Mouse (Mus musculus) stomach, embryonic 15.5 days (tissue): ENCODE results near the gene Zmym6. TPM values are rescaled to one million over a fixed set of nuclear protein-coding genes. Genes with fewer than 3 reads are reported as not detected.

Source experiments
- ATAC-seq: fragments of 200-750 bp; cut with Nextera tagmentation; 2 replicates; pipeline ENCODE4 v1.8.0; 2017; ENCODE audit warnings: low read depth, moderate number of reproducible peaks, moderate TSS enrichment; ENCODE audit not compliant: insufficient read depth, low FRiP score
- H3K27ac ChIP-seq: fragments of 300-500 bp; sonication (generic); 2 replicates; pipeline ENCODE4 v1.5.1; 2015; ENCODE audit warnings: mild to moderate bottlenecking, inconsistent platforms
- H3K27me3 ChIP-seq: fragments of 300-500 bp; sonication (generic); replicated peaks from 2 replicates; pipeline ENCODE4 v1.6.1; 2015; ENCODE audit warnings: inconsistent platforms
- H3K36me3 ChIP-seq: fragments of 300-500 bp; sonication (generic); 2 replicates; pipeline ENCODE4 v1.6.1; 2015; ENCODE audit warnings: inconsistent platforms
- H3K4me1 ChIP-seq: fragments of 300-500 bp; sonication (generic); 2 replicates; pipeline ENCODE4 v1.6.1; 2015; ENCODE audit warnings: inconsistent platforms
- H3K4me2 ChIP-seq: fragments of 300-500 bp; sonication (generic); 2 replicates; pipeline ENCODE4 v1.6.1; 2015; ENCODE audit warnings: mild to moderate bottlenecking, inconsistent platforms
- H3K4me3 ChIP-seq: fragments of 300-500 bp; sonication (generic); replicated peaks from 2 replicates; pipeline ENCODE4 v1.5.1; 2015; ENCODE audit warnings: inconsistent platforms
- H3K9ac ChIP-seq: fragments of 300-500 bp; sonication (generic); 2 replicates; pipeline ENCODE4 v1.6.1; 2015; ENCODE audit warnings: inconsistent platforms
- H3K9me3 ChIP-seq: fragments of 300-500 bp; sonication (generic); 2 replicates; pipeline ENCODE4 v1.6.1; 2016; ENCODE audit warnings: inconsistent platforms
- WGBS: fragments of 180-500 bp; shearing (Covaris S2); methylation state at CpG from one replicate; pipeline ENCODE4 v1.1.7; 2015; 5-methylcytosine and 5-hydroxymethylcytosine counted together
- polyA plus RNA-seq: library from polyadenylated mRNA; unstranded; fragments of >200 nt; fragmentation: Nextera tagmentation; extraction: Ambion mirVana; gene quantifications from 2 replicates; pipeline ENCODE4 v1.2.1, GENCODE M21; 2015

Gene Zmym6
- 17.6 and 20.5 TPM in 2 replicates for polyA plus RNA-seq

GRCm38 (mm10) chr4:127076875-127077548, at the start of gene Zmym6:
Gene Zmym6, plus strand, starts transcription at chr4:127077383.
- peak within 1 kb of the TSS; percentile 61 for H3K4me3 ChIP-seq
- no peaks in the 10 kb centered on the region for H3K27me3 ChIP-seq
- peak within 1 kb of the TSS; percentile 94 for H3K27ac ChIP-seq
- no peaks in the 10 kb centered on the region for H3K9me3 ChIP-seq
- peak; percentile 94 for ATAC-seq
- peak within 1 kb of the TSS; percentile 10; the same call in 1 of the 2 replicates for H3K9ac ChIP-seq
- under 1% methylated on average over 46 of the region's 46 CpGs for WGBS
- H3K4me2 ChIP-seq, result peak within 1 kb of the TSS; percentile 62
- peaks cover 5% of the 10 kb centered on the region for H3K4me1 ChIP-seq
- H3K36me3 ChIP-seq, result no peaks in the 10 kb centered on the region

- Histone ChIP-seq H3K27me3 (no peaks in the 10 kb centered on the region), H3K4me3 (no peak overlapping the region), H3K9ac (no peak overlapping the region), H3K36me3 (peaks cover 53% of the 10 kb centered on the region), H3K4me1 (no peaks in the 10 kb centered on the region), H3K4me2 (no peak overlapping the region), H3K27ac (no peak overlapping the region), H3K9me3 (no peaks in the 10 kb centered on the region)
- WGBS, result 78% methylated on average over 3 of the region's 3 CpGs
- ATAC-seq, result no peak
These were observed 40.0 kb upstream of the Zmym6 start for GRCm38 (mm10) chr4:127037158-127037557.

GRCm38 (mm10) chr4:127037908-127038827, 39.0 kb upstream of the Zmym6 start:
- no peak overlapping the region for H3K4me3 ChIP-seq
- no peaks in the 10 kb centered on the region for H3K9me3 ChIP-seq
- ATAC-seq, result no peak
- no peaks in the 10 kb centered on the region for H3K27me3 ChIP-seq
- WGBS, result 84% methylated on average over 8 of the region's 8 CpGs
- H3K27ac ChIP-seq, result no peak overlapping the region
- no peak overlapping the region for H3K9ac ChIP-seq
- no peaks in the 10 kb centered on the region for H3K4me1 ChIP-seq
- H3K4me2 ChIP-seq, result no peak overlapping the region
- H3K36me3 ChIP-seq, result peaks cover 46% of the 10 kb centered on the region

- H3K36me3 ChIP-seq, result peaks cover 46% of the 10 kb centered on the region
- WGBS, result 98% methylated on average over 3 of the region's 3 CpGs
These were observed 38.3 kb upstream of the Zmym6 start for GRCm38 (mm10) chr4:127038828-127039349.

GRCm38 (mm10) chr4:127039871-127040483, 37.2 kb upstream of the Zmym6 start:
- 70% methylated on average over 3 of the region's 3 CpGs for WGBS
- Histone ChIP-seq H3K4me3 (no peak overlapping the region), H3K36me3 (peaks cover 38% of the 10 kb centered on the region), H3K27me3 (no peaks in the 10 kb centered on the region), H3K4me1 (no peaks in the 10 kb centered on the region), H3K9me3 (no peaks in the 10 kb centered on the region), H3K27ac (no peak overlapping the region), H3K4me2 (no peak overlapping the region), H3K9ac (no peak overlapping the region)
- ATAC-seq, result peak; percentile 15; the same call in 1 of the 2 replicates

More at GRCm38 (mm10) chr4:127038828-127039349, 38.3 kb upstream of the Zmym6 start:
- H3K4me2 ChIP-seq, result no peak overlapping the region
- no peaks in the 10 kb centered on the region for H3K9me3 ChIP-seq
- H3K27ac ChIP-seq, result no peak overlapping the region
- no peak overlapping the region for H3K9ac ChIP-seq
- H3K4me3 ChIP-seq, result no peak overlapping the region
- ATAC-seq, result no peak
- H3K27me3 ChIP-seq, result no peaks in the 10 kb centered on the region
- H3K4me1 ChIP-seq, result no peaks in the 10 kb centered on the region

GRCm38 (mm10) chr4:127043540-127043939, 33.6 kb upstream of the Zmym6 start:
- ATAC-seq, result no peak
- Histone ChIP-seq H3K27ac (no peak overlapping the region), H3K9me3 (no peaks in the 10 kb centered on the region), H3K4me1 (no peaks in the 10 kb centered on the region), H3K9ac (no peak overlapping the region), H3K4me2 (no peak overlapping the region), H3K27me3 (no peaks in the 10 kb centered on the region), H3K36me3 (peaks cover 16% of the 10 kb centered on the region), H3K4me3 (no peak overlapping the region)
- 85% methylated on average over 4 of the region's 4 CpGs for WGBS

- no peaks in the 10 kb centered on the region for H3K9me3 ChIP-seq
- no peak overlapping the region for H3K4me2 ChIP-seq
- no peaks in the 10 kb centered on the region for H3K27me3 ChIP-seq
- WGBS, result 80% methylated on average over 8 of the region's 8 CpGs
- no peak for ATAC-seq
- H3K9ac ChIP-seq, result no peak overlapping the region
- no peak overlapping the region for H3K4me3 ChIP-seq
- no peaks in the 10 kb centered on the region for H3K4me1 ChIP-seq
- H3K27ac ChIP-seq, result no peak overlapping the region
- H3K36me3 ChIP-seq, result peaks cover 21% of the 10 kb centered on the region
These were observed 26.1 kb upstream of the Zmym6 start for GRCm38 (mm10) chr4:127051121-127051520.

GRCm38 (mm10) chr4:127053071-127053470, 24.1 kb upstream of the Zmym6 start:
- H3K27me3 ChIP-seq, result no peaks in the 10 kb centered on the region
- no peak overlapping the region for H3K4me3 ChIP-seq
- no peak overlapping the region for H3K27ac ChIP-seq
- no peak overlapping the region for H3K4me2 ChIP-seq
- peaks cover 27% of the 10 kb centered on the region for H3K36me3 ChIP-seq
- H3K9ac ChIP-seq, result no peak overlapping the region
- no peaks in the 10 kb centered on the region for H3K9me3 ChIP-seq
- WGBS, result 89% methylated on average over 5 of the region's 5 CpGs
- no peaks in the 10 kb centered on the region for H3K4me1 ChIP-seq
- ATAC-seq, result no peak

GRCm38 (mm10) chr4:127054522-127055198, 22.5 kb upstream of the Zmym6 start:
- ATAC-seq, result no peak
- Histone ChIP-seq H3K4me3 (no peak overlapping the region), H3K27me3 (no peaks in the 10 kb centered on the region), H3K9me3 (no peaks in the 10 kb centered on the region), H3K27ac (no peak overlapping the region), H3K4me1 (no peaks in the 10 kb centered on the region), H3K4me2 (no peak overlapping the region), H3K9ac (no peak overlapping the region), H3K36me3 (peaks cover 16% of the 10 kb centered on the region)
- WGBS, result 80% methylated on average over 7 of the region's 7 CpGs

GRCm38 (mm10) chr4:127060585-127061290, 16.4 kb upstream of the Zmym6 start, which contains the start of gene Zmym1:
Gene Zmym1, minus strand, starts transcription at chr4:127061152.
- ATAC-seq, result peak; percentile 94
- WGBS, result under 1% methylated on average over 38 of the region's 38 CpGs
- no peaks in the 10 kb centered on the region for H3K9me3 ChIP-seq
- peaks cover 6% of the 10 kb centered on the region; the same call in 1 of the 2 replicates for H3K36me3 ChIP-seq
- peak within 1 kb of the TSS; percentile 83 for H3K4me3 ChIP-seq
- no peaks in the 10 kb centered on the region for H3K27me3 ChIP-seq
- H3K4me1 ChIP-seq, result no peaks in the 10 kb centered on the region
- peak within 1 kb of the TSS; percentile 63 for H3K4me2 ChIP-seq
- peak within 1 kb of the TSS; percentile 65 for H3K9ac ChIP-seq
- peak within 1 kb of the TSS; percentile 66; the same call in 1 of the 2 replicates for H3K27ac ChIP-seq

GRCm38 (mm10) chr4:127064051-127064450, 13.1 kb upstream of the Zmym6 start:
- H3K36me3 ChIP-seq, result no peaks in the 10 kb centered on the region
- no peak overlapping the region for H3K27ac ChIP-seq
- no peak overlapping the region for H3K4me2 ChIP-seq
- no peak overlapping the region for H3K4me3 ChIP-seq
- no peaks in the 10 kb centered on the region for H3K27me3 ChIP-seq
- H3K9me3 ChIP-seq, result no peaks in the 10 kb centered on the region
- H3K9ac ChIP-seq, result no peak overlapping the region
- 68% methylated on average over 1 of the region's 1 CpGs for WGBS
- H3K4me1 ChIP-seq, result no peaks in the 10 kb centered on the region
- ATAC-seq, result no peak
